Mouse (Mus musculus): ENCODE measurements around the gene Adora3.

The Adora3 gene

DNA sequence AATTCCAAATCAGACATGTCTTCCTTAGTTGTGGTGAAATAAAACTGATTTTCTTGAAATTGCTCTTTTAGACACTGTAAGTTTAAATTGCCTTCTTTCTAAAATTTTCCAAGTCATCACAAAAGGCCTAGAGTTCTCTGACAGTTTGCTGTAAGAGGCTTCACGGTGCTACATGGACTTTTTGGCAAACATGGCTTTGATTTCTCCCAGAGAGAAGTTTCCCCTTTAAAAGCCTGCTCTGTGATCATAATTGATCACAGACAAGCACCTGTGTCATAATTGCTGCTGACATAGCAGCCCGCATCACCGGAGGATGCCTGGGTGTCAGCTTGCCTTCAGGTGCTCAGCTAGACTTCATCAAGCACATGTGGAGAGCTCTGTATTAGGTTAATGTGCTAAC lies at the start of gene Adora3, which contains the start of gene Tmigd3:
Adora3 (plus strand) TSS at position 301 of the 400 bp plus-strand sequence.
Tmigd3 (plus strand) TSS at position 346 of the 400 bp plus-strand sequence.
- DNase-seq: no peak

DNA sequence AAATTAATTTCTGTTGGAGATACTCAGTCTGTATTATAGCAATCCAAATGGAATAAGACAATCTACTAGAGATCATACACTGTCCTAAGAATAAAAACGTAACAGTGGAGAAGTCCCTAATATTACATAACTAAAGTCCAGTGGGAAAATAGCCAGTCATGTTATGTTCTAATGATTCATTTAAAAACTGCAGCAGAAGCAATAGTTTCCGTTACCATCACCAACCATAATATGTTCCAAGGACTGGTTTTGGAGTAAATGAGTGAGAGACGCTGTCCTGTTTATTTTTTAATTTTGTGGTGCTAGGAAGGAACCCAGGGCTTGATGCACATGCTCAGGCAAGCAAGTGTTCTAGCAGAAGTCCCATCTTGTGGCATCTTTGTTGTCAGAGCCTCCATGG lies 49.2 kb upstream of the Adora3 start:
- no peak for DNase-seq

DNA sequence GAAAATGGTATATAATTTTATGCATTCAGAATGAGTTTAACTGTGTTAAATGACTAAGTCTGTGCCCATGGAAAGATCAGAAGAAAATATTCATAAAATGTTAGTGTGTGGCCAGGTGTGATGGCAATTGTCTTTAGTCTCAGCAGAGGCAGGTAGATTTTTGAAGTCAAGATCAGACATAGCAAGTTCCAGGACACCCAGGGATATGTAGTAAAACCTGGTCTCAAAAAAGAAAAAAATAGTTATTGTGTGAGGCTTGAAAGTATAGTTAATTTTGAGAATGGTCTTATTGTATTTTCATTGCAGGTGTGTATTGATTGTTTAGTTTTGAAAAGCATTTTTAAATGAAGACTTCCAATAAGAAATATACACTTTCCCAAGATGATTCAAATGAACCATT lies 47.0 kb upstream of the Adora3 start:
- no peak for DNase-seq

DNA sequence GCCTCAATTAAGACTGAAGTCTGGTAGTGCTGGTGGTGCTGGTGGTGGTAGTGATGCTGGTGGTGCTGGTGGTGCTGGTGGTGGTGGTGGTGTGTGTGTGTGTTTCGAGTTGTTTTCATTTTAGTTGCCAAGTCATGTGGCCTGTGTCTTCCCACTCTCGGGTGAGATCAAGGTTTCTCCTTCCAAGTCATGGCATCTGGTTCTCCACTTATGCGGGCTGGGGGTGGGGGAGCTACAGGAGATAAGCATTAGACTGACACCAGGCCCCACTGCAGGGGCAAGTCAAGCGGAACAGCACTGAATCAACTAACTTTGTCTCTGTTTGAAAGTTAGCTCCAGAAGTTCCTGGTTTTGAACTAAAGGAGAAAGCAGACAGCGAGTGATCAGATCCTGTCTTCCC lies 46.6 kb upstream of the Adora3 start:
- DNase-seq: no peak

DNA sequence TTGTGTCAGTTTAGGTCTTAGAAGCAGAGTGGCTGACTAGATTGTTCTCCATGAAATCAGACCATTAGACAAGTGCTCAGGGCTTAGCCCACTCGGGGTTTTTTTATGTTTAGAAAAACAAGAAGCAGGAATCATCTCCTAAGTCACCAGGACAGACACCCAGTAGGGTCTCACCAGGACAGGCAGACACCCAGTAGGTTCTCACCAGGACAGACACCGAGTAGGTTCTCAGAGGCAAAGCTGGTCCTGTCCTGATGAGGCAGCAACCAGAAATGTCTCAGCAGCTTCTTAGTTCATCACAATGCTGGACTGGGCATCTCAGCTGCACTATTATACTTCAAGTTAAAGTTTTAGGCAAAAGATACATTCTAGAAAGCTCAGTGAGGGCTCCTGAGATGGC lies 46.0 kb upstream of the Adora3 start:
- DNase-seq: peak in 1 of 2 experiments; percentile 3

DNA sequence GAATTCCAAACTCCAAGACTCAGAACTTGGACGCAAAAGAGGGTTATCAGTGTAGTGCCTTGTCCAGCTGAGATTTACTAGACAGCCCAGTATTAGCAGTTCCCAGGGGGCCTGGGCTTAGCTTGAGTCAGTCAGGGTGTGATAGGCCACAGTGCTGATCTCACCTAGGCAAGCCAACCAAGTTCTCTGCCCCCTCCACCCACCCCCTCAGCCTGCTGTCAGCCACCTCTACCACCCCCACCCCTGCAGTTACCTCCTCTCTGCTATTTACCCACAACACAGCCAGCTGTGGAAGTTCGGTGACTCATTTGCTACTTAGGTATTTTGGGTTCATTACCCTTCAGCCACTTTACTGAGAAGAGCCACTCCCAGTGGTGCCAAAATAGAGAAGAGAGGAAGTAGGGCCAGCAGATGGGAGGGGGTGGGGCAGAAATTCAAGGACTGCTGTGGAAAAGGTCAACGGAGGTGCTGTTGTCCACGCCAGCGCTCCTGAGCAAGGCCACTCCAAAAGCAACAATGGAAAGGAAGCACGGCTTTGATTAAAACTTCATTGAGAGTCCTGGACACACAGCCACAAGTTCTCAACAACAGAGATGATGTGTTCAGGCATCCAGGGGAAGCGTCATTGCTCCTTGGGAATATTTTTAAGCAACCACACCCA lies 45.0 kb upstream of the Adora3 start:
- peak; percentile 69 to 71 for DNase-seq

DNA sequence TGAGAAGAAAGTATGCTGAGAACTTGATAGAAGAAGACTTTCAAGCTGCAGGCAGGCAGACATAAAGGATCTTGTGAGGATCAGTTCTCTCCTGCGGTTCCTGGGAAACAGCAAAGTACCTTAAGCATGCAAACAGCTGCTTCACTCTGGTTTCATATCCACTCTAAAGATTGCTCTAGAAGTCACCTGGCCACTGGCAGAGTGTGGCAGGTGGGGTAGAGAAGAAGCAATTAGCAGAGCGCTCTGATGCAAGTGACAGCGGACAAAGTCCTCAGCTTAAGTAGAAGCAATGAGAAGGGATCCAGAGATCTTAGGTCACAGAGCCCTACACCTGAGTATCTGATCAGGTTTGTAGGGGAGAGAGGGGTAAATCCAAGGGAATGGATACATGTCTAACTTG lies 39.1 kb upstream of the Adora3 start:
- no peak for DNase-seq

DNA sequence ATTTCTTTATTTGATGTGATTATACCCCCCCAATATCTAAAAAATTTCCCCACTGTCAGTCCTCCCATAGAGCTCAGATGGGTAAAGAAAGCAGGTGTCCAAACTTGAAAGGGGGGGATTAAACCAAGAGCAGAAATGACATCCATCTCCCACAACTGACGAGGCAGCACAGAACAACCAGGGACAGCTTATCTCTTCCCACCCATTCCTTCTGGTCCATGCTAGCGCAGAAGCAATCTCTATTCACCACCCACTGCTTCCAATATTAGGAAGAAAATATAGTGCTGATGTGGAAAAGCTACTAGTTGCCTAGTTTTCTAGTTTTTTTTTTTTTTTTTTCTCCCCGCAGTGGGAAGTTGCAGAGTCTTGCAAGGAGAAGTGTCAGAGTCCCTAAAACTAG lies 34.8 kb upstream of the Adora3 start:
- no peak for DNase-seq

DNA sequence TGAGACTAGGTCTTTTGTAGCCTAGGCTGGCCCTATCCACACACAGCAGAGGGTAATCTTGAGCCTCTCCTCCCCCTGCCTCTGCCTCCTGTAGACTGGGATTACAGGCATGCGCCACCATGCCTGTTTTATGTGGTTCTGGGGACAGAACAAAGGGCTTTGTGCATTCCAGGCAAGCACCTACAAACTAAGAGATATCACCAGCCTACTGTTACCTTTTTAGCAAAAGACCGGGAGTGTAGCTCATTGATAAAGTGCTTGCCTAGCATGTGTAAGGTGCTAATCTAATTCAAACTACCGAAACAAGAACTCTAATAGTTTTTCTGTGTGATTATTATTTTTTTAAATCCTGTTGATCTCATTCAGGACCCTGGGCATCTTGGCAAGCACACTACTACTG lies 33.8 kb upstream of the Adora3 start:
- no peak for DNase-seq

DNA sequence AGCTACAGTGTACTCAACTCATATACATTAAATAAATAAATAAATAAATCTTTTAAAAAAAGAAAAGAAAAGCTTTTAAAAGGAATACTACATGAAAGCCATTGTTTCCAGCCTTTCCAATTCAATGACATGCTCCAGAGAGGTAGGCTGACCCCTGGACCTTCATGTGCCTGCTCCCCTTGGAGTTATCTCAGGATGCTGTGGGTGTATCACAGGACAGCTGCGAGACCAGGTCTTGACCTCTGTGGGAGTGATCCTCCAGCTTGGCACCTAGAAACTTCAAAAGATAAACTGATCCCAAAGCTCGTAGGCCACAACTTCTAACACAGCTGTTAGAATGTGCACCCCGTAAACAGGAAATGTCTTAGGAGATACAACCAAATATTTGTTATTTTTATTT lies 32.0 kb upstream of the Adora3 start:
- DNase-seq: no peak

DNA sequence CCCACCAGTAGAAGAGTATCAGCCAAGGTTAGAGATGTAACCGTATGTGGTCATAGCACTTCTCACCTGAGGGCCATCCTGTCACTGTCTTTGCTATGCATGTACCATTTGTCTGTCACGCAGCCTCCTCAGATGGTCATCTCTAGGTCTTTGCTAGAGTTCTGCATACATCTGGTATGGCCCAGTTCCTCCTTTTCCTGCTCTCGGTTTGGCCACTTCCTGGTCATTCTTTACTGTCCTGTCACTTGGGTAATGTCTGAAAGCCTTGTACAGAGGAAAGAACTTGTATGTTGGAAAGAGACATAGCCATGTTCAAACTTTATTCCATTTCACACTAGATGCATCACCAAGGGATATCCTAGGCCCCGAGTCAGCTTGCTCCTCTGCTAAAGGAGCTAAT lies 30.8 kb upstream of the Adora3 start:
- no peak for DNase-seq

DNA sequence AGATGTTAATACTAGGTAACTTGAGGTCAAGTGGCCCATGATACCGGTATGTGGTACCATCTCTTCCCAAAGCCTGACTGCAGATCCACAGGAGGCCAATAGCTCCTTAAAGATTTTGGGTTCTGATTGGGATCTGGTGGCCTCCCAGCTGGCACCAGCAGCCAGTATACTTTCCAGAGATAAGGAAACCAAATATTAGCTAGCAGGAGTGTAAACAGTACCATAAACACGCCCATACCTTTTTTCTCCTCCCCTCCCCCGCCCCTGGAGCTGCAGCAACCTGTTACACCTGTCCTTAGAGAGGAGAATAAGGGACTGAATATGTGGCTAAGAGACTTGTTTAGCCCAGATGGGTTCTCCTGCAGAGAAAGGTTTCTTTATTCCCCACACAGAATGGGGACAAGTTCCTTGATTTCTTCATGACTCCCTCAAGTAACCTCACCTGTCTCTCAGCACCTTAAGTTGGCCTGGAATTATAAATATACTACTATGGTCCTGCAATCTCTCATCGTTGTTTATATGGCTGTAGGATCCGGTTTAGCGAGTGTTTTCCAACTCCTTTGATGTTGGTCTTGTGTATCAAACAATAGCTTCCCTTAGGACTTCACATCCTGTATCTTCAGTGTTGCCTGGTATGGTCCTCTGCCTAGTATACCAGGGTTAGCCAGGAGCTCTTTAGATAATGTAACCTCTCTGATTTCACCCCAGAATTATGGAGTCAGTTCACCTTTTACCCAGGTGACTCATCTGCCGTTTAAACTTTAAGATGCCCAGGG lies 24.2 kb upstream of the Adora3 start:
- DNase-seq: peak; percentile 9 to 37

DNA sequence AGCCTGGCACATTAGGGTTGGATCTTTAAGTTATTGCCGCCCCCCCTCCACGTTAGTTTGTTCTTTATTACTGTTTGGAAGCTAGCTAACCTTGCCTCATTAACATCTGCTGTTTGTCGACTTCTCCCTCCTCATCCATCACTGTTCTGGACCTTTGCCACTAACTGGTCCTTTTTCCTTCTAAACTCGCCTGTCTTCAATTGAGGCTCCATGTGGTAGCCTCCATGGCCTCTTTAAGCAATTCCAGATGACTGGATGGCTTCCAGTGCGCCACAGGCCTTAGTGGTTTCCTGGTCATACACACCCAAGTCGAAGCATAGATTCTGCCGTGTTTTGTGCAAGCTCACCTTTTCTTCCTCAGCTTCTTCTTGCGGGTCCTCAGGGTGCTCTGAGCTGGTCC lies 16.9 kb upstream of the Adora3 start:
- DNase-seq: no peak

DNA sequence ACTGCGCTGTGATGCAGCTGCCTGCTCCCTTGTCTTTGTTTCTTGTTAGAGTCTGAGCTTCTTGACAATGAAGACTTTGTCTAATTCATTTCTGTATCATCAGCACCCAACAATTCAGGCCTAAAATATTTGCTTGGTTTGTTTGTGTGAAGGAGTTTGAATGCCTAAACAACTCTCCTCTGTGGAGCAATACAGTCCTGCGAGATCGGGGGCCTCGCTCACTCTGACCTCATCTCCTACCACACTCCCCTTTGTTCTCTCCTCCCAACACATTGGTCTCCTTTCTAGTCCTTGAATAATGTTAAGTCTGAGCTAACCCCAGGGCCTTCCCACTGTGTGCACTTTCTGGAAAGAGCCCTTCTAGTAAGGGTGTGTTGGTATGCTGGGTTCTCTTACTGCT lies 15.9 kb upstream of the Adora3 start:
- DNase-seq: no peak

DNA sequence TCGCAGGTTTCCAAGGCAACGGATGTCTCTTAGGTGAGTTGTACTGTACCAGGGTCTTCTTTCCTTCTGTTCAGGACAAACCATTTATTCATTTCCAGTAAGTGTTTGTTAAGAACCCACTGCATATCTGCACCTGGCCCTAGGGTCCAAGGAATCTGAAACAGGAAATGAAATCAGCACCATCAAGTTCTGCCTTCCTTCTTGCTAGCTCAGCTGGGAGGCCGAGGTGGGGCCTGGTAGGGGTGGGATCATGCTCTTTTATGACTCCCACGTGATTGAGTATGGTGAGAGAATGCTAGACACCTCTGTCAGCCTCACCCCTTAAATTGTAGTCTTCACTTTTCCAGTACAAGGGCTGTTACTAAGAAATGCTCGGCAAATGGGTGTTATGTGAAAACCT lies 13.1 kb upstream of the Adora3 start:
- DNase-seq: no peak

DNA sequence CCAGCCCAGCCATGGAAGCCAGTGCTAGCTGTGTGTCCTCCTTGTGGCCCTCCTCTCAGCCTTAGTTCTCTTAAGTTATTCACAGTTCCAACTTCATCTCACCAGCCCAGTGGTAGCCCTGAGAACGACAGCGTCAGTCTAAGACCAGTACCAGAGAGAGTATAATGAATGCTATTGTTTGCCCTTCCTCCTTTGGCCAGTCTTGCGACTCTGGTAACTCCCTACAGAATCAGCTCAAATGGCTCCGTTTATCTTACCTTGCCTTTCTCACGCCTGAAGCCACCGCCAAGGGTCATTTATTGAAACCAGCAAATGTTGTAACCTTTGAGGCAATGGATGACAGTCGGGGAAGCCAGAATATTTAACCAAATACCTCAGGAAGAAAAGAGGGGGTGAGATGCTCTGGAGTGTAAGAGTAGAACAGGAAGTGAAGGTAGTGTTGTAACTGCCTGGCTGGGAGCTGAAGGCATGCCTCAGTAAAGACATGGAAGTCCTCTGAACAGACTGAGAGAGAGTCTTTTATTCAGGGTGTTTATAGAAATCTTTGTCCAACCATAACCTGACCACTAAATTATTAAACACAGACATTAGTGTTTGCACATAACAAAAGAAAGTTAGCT lies 8.8 kb upstream of the Adora3 start:
- DNase-seq: no peak

DNA sequence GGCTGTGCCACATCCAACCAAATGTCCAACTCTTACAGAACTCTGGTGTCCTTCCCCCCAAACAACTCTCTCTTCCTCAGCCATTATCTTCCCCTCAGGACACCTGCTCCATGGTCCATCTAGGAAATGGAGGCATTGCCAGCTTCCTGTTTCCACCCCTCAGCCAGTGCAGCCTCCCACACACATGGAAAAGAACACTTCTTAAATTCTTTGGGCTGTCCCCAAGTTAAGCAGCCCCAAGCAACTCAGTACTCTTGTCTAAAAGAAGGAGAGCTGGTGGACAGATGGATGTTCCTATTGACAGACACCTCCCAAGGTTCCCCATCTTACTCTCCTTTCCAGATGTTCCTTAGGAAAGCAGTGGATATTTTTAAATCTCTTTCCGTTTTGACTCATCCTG lies 6.5 kb upstream of the Adora3 start:
- no peak for DNase-seq

DNA sequence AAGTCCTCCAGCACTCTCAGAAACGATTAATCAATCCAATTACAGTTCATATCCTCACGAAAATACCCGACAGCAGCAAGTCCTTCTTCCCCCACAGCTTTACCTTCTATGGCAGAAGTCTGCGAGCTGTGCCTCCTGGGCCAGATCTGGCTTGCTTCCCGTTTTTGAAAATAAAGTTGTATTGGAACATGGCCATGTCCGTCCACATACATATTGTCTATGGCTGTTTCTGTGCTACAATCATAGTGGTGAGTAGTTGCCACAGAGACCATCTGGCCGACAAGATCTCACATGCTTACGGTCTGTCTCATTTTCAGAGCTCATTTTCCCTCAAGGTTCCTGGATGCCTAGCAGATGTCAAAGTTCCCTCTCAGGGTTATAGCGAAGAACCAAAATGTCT lies 5.5 kb upstream of the Adora3 start:
- DNase-seq: no peak

DNA sequence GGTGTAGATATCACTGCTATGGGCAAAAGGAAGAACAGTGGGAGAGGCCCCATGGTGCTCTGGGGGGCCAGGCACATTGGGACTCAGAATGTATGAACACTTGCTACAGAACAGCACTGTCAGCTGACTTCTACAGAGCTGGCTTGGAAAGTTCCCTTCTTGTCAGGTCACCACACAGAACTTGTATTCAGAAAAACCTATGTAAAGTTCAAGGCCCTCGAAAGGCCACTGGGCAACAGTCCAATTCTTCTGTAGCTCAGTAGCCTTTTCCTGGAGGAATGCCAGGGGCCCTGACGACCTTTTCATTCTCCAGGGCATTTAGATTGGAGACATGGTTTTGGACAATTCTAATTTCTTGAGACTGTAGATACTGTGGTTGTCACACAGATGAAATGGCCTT lies 2.5 kb upstream of the Adora3 start:
- DNase-seq: peak in 1 of 2 experiments; percentile 33

DNA sequence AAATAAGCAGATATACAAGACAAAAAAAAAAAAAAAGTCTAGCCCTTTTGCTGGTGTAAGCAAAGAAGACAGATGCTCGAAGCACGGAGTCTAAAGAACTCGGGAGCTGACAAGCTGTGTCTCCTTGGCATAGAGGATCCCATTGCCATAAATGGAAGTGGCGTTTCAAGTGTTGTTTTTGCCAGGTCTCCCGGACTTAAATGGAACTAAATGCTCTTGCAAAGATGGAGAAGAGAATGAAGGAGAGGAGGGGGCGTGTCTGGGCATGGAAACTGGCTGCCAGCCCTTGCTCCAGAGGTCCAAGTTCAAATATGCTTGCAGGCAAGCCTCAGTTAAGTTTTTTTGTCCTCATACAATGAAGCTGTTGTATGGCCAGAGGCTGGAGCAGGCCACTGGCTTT lies 1.4 kb downstream of the Adora3 start:
- DNase-seq: no peak

DNA sequence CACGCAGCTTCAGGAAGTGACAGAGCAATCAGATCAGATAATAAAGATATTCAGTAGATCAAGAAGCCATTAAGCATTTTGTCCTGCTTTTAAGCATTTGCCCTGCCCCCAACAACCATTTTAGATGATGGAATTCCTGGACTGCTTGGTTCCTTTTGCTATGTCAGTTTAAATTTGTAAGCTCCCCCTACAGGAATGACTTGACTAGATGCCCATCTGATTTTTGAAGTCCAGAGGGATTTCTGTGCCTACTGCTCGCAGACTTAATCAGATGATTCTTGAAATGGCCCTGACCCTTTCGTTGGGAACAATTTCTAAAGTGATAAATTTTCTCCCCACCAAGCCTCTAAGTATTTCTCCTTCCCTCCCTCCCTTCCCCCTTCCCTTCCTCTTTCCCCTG lies 1.9 kb downstream of the Adora3 start:
- DNase-seq: no peak

DNA sequence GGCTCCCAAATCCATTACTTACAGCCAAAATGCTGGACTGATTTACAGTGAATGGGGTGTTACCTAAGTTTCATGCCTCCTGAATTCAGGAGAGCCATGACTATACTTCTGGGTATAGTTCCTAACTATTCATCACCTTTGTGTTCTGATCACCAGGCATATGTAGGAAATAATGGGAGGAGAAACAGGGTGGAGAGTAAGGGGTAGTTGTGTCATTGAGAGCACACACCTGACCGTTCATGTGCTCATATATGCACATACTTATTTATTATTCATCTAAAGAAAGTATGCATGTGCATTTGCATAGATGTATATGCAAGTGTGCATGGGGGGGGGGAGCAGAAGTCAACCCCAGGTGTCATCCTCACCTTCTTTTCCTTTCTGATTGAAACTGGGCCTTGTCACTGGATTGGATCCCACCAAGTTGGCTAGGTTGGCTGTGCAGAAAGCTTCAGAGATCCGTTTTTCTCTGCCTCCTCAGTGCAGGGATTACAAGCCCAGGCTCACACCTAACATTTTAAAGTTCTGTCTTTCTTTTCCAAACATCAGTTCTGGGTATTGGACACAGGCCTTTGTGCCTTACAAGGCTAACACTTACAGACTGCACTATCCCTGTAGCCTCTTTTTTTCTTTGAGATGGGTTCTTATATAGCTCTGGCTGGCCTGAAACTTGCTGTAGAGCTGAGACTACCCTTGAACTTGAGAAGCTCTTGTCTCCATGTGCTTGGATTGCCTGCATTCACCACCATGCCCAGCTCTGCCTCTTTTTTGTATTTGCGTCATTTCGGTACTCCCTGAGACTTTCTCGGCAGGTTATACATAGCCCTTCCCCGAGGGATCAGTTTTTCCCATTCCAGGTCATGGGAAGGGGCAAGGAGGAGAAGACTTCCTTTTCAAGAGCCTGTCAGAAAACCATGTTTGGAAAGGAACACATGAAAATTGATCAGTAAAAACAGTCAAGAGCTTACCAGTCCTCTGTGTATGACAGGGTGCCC lies 3.1 kb downstream of the Adora3 start:
- DNase-seq: no peak

DNA sequence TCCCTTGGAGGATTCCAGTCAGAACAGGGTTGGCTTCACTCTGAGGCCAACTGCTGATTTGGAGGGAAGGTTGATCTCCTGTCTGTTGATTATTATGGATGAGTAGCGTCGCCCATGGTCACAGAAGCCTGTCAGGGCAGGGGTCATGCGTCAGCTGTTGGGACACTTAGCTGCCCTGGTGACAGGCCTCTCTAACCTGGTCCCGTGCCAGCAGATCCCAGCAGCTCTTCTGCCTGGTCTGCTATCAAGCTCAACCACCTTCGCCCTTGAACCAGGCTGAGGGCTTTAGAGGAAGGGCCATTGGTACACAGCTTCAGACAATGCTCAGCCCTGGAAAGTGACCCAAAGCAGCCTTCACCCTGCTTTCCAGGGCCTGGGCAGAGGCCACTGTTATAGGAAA lies 5.4 kb downstream of the Adora3 start:
- no peak for DNase-seq

All from lung, postnatal 4 days (tissue).